Mouse (Mus musculus) embryo, embryonic 10.5 days (tissue): ENCODE measurements around the gene Cdc20.

Experiments
- DNase-seq: peaks from one replicate; pipeline ENCODE4 v3.0.0-alpha.2; 2015; ENCODE audit warnings: low spot score

The Cdc20 gene

GRCm38 (mm10) chr4:118417112-118417797 is 19.9 kb downstream of the Cdc20 start:
- DNase-seq: no peak

GRCm38 (mm10) chr4:118416329-118416728 is 20.8 kb downstream of the Cdc20 start:
- DNase-seq: no peak

- no peak for DNase-seq
These were observed 21.4 kb downstream of the Cdc20 start for GRCm38 (mm10) chr4:118415779-118416178.

- DNase-seq: no peak
These were observed 23.6 kb downstream of the Cdc20 start for GRCm38 (mm10) chr4:118413553-118413952.

- DNase-seq: no peak
These were observed 26.3 kb downstream of the Cdc20 start for GRCm38 (mm10) chr4:118410871-118411270.

GRCm38 (mm10) chr4:118409142-118409900 is 27.8 kb downstream of the Cdc20 start, which contains the start of the genes Szt2 and Med8:
TSS of gene Szt2 (minus strand) at chr4:118409273.
TSS of gene Med8 (plus strand) at chr4:118409337.
- peak; percentile 97 for DNase-seq

GRCm38 (mm10) chr4:118402701-118403100 is 34.5 kb downstream of the Cdc20 start:
- no peak for DNase-seq

- DNase-seq: no peak
These were observed 35.2 kb downstream of the Cdc20 start for GRCm38 (mm10) chr4:118401918-118402317.

- DNase-seq: no peak
These were observed 35.7 kb downstream of the Cdc20 start for GRCm38 (mm10) chr4:118401421-118401820.

GRCm38 (mm10) chr4:118398400-118398799 is 38.8 kb downstream of the Cdc20 start:
- no peak for DNase-seq

- DNase-seq: no peak
These were observed 40.7 kb downstream of the Cdc20 start for GRCm38 (mm10) chr4:118396433-118396832.

GRCm38 (mm10) chr4:118395289-118395688 is 41.9 kb downstream of the Cdc20 start:
- DNase-seq: no peak

- no peak for DNase-seq
These were observed 42.6 kb downstream of the Cdc20 start for GRCm38 (mm10) chr4:118394505-118394904.

GRCm38 (mm10) chr4:118390146-118390545 is 47.0 kb downstream of the Cdc20 start:
- no peak for DNase-seq

GRCm38 (mm10) chr4:118387316-118387715 is 49.8 kb downstream of the Cdc20 start:
- no peak for DNase-seq

- no peak for DNase-seq
These were observed 53.9 kb downstream of the Cdc20 start for GRCm38 (mm10) chr4:118383271-118383670.
